Mouse (Mus musculus) lung, adult 2 months (tissue): ENCODE results near the gene Pbx3.

Source experiments
- CTCF ChIP-seq: fragments of 200-500 bp; IDR thresholded peaks from 2 replicates; pipeline ENCODE4 v1.5.1; 2011; ENCODE audit warnings: mild to moderate bottlenecking, low read length, control low read depth; ENCODE audit not compliant: insufficient read depth
- POLR2A ChIP-seq: fragments of 200-500 bp; IDR thresholded peaks from 2 replicates; pipeline ENCODE4 v1.6.1; 2011; ENCODE audit warnings: low read depth, mild to moderate bottlenecking, control low read depth, low read length, borderline replicate concordance; ENCODE audit errors: extremely low read depth

DNA sequence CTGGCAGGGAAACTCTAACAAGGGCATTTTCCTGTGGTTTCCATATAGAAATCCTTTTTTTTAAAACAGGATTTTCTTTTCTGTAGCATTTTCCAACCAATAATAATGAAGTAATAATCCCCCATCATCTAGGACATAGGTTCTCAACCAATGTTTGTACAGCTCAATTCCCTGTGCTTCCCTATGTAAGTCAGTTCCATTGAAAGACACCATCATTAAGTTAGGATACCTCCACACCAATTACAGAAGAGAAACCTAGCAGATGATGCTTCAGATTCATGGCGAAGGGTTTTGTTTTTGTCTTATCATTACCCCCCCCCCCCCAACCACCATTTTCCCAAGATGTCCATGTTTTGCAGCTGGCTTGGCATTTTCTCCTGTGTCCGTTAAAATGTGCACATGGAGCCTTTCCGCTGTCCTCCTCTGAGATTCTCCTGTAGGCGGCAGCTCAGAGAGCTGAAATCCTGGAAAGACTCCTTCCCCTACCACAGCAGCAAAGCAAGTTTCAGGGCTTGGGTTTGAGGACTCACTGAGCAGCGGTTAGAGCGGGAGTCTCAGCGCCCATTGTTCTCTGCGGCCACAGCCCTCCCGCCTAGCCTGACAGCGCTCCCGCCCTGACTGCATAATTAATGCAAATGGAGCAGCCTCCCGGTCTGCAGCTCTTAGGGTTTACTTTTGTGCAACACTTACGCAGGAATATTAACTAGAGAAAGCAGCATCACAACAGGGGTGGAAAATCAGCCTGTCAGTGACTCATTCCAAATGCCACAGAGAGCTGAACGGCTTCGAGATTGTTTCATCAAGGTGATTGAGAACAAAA, 123.6 kb downstream of the Pbx3 start:
- TF ChIP-seq POLR2A (no peak), CTCF (0 out of 2 replicates have a peak, but pooled peaks have one; percentile 16)
